Mouse (Mus musculus) kidney, postnatal 0 days (tissue): ENCODE measurements around the gene Sgip1. TPM values are rescaled to one million over a fixed set of nuclear protein-coding genes. Genes with fewer than 3 reads are reported as not detected.
A peak's percentile ranks its signal among the peaks of the same experiment; 100 is the strongest.

Experiments
- ATAC-seq: fragments of 200-750 bp; cut with Nextera tagmentation; replicated peaks from 2 replicates; pipeline ENCODE4 v1.8.0; 2017; ENCODE audit warnings: low read depth, moderate number of reproducible peaks, moderate TSS enrichment, moderate library complexity; ENCODE audit not compliant: low FRiP score
- DNase-seq: peaks from one replicate; pipeline ENCODE4 v3.0.0-alpha.2; 2016; ENCODE audit warnings: low spot score
- H3K27ac ChIP-seq: fragments of 300-500 bp; sonication (generic); 2 replicates; pipeline ENCODE4 v1.5.1; 2014; ENCODE audit warnings: mild to moderate bottlenecking
- H3K27me3 ChIP-seq: fragments of 300-500 bp; sonication (generic); 2 replicates; pipeline ENCODE4 v1.6.1; 2014; ENCODE audit warnings: low read length, mixed read lengths; ENCODE audit not compliant: insufficient read depth
- H3K36me3 ChIP-seq: fragments of 300-500 bp; sonication (generic); 2 replicates; pipeline ENCODE4 v1.6.1; 2014; ENCODE audit warnings: low read length, mixed read lengths; ENCODE audit not compliant: insufficient read depth
- H3K4me1 ChIP-seq: fragments of 300-500 bp; sonication (generic); replicated peaks from 2 replicates; pipeline ENCODE4 v1.6.1; 2014; ENCODE audit warnings: antibody characterized with exemption, low read length, mixed read lengths; ENCODE audit not compliant: insufficient read depth
- H3K4me2 ChIP-seq: fragments of 300-500 bp; sonication (generic); 2 replicates; pipeline ENCODE4 v1.6.1; 2014; ENCODE audit warnings: mild to moderate bottlenecking, low read length, moderate library complexity, mixed read lengths
- H3K4me3 ChIP-seq: fragments of 300-500 bp; sonication (generic); replicated peaks from 2 replicates; pipeline ENCODE4 v1.5.1; 2014; ENCODE audit warnings: low read depth, low read length
- H3K9ac ChIP-seq: fragments of 300-500 bp; sonication (generic); 2 replicates; pipeline ENCODE4 v1.6.1; 2014; ENCODE audit warnings: low read depth, low read length
- H3K9me3 ChIP-seq: fragments of 300-500 bp; sonication (generic); replicated peaks from 2 replicates; pipeline ENCODE4 v1.6.1; 2016; ENCODE audit warnings: low read length, inconsistent platforms, mixed read lengths
- CTCF ChIP-seq: IDR thresholded peaks from 2 replicates; pipeline ENCODE4 v1.5.1; 2016; ENCODE audit warnings: antibody characterized with exemption, low read depth, mild to moderate bottlenecking, moderate library complexity
- WGBS: fragments of 180-500 bp; shearing (Covaris S2); extraction: QIAGEN DNeasy Blood & Tissue Kit; methylation state at CpG from one replicate; pipeline ENCODE4 v1.1.7; 2014; 5-methylcytosine and 5-hydroxymethylcytosine counted together
- polyA plus RNA-seq: library from polyadenylated mRNA; unstranded; fragments of >200 nt; fragmentation: Nextera tagmentation; extraction: Ambion mirVana; gene quantifications from 2 replicates; pipeline ENCODE4 v1.2.1, GENCODE M21; 2015

Gene Sgip1
- polyA plus RNA-seq, 1 experiment from 2014 or later = 7.6 TPM

DNA sequence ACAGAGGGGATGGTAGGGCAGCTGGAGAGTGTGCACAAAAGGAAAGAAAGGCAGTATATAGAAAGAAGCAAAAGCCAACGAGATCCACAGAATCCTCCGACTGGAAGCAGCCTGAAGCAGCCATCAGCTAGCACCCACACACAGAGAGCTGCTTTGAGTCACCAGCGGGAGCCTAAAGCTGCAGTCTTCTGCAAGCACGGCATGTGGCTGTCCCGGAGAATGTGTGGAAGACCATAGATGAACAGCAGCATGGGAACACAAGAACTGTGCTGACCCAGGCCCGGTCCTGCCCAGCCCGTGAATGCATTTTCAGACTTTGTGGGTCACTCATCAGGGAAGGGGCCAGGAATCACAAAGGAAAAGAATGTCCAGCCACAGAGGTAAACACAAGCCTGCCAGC is 115.0 kb downstream of the Sgip1 start:
- no peak overlapping the region for H3K9ac ChIP-seq
- H3K27ac ChIP-seq = no peak overlapping the region
- no peak overlapping the region for H3K4me2 ChIP-seq
- ATAC-seq = no peak
- H3K4me1 ChIP-seq = no peaks in the 10 kb centered on the region
- H3K4me3 ChIP-seq = no peak overlapping the region
- no peak for TF ChIP-seq CTCF
- no peaks in the 10 kb centered on the region for H3K27me3 ChIP-seq
- DNase-seq = no peak
- WGBS = 77% methylated on average over 7 of the region's 7 CpGs
- no peaks in the 10 kb centered on the region for H3K36me3 ChIP-seq
- no peaks in the 10 kb centered on the region for H3K9me3 ChIP-seq

DNA sequence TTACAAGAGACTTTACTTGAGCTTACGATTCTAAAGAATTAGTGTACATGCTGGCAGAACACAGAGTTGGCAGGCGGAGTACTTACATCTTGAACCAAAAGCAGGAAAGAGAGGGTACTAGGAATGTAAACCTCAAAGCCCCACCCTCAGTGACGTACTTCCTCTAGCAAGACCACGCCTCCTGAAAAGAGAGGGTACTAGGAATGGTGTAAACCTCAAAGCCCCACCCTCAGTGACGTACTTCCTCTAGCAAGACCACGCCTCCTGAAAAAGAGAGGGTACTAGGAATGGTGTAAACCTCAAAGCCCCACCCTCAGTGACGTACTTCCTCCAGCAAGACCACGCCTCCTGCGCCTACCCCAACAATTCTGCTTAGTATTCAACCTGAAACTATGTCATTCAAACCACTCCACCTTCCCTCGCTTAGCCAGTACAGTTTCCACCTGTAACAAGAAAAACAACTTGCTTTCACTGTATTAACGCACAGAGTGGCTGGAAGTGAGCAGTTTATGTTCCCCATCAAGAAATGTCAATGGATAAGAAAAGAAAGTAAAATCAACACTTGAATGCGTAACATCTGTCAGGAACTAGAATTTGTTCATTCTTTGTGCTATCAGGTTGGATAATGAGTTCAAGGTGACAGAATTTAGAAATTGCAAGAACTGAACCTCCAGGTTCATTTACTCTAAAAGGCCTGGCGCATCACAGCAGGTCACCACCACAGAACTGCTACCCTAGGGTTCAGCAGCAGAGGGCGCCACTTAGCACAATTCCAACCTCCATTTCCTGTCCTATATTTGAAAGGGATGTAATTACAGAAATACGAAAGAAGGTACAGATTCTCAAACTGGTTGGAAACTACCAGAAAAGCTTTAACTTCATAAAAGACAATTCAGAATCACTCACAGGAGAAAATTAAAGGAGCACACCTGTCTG is 118.4 kb downstream of the Sgip1 start:
- Histone ChIP-seq H3K27me3 (no peaks in the 10 kb centered on the region), H3K4me3 (no peak overlapping the region), H3K36me3 (no peaks in the 10 kb centered on the region), H3K4me1 (no peaks in the 10 kb centered on the region), H3K9ac (no peak overlapping the region), H3K27ac (no peak overlapping the region), H3K4me2 (no peak overlapping the region), H3K9me3 (no peaks in the 10 kb centered on the region)
- WGBS = 92% methylated on average over 15 of the region's 15 CpGs
- peak; percentile 54 for TF ChIP-seq CTCF
- DNase-seq (no peak), ATAC-seq (no peak)

DNA sequence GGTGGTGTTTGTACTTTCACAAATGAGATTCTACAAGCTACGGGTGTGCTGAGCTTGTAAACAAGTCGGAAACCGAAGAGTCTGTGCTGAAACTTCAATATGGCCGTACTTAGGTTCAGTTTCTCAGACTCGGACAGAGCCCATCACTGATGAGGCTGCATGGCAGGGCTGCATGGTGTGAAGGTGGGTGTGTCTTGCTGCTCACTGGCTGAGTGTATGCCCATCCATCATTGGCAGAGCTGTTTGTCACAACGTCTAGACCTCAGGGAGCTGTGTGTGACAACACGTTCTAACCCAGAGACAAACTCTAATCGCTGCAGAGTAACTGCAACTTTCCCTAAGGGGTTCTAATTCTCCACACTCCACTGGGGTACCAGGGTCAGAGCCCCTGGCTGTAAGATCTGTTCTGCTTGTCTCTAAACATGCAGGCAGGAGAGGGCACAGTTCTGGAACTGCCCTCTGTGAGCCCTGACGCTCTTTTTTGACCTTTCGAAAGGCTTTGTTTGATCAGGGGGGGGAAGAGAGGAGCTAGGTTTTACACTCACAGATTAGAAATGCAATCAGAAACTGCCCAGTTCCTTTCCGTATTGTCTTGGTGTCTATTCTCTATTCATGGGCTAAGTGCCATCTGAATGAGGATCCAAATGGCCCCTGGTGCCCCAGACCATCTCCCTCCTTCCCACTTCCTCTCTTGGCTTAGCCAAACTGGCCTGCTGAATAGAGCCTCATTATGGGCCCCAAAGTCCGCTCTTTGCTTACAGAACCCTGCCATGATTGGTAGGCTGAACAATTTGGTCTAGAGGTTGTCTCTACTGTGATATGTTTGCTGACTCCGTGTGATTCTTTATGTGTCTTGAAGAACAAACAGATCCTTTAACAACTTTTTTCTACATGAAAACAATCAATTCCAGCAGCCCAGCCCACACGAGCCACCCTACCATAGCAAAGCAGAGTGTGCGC is 121.9 kb downstream of the Sgip1 start:
- Histone ChIP-seq H3K9me3 (no peaks in the 10 kb centered on the region), H3K4me2 (no peak overlapping the region), H3K27me3 (no peaks in the 10 kb centered on the region), H3K27ac (no peak overlapping the region), H3K9ac (no peak overlapping the region), H3K4me1 (no peaks in the 10 kb centered on the region), H3K4me3 (no peak overlapping the region), H3K36me3 (no peaks in the 10 kb centered on the region)
- no peak for TF ChIP-seq CTCF
- ATAC-seq (no peak), DNase-seq (no peak)
- 68% methylated on average over 15 of the region's 15 CpGs for WGBS

DNA sequence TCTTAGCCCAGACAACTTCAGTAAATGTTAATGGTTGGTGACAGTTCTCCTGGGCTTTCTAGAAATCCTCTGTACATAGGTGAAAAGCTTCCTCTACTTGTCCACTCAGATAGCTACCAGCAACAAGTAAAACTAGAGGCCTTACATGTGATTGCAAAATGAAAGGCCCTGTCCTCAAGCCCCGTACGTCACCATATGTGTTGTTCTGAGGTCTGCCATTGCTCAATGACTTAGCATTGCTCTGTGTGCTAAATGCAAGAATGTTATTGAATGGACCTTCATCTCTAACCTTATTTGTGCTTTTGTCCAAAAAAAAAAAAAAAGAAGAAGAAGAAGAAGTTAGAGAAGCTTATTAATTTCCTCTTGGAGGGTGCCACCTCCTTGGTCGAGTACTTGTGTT is 125.4 kb downstream of the Sgip1 start:
- Histone ChIP-seq H3K27me3 (no peaks in the 10 kb centered on the region), H3K4me1 (no peaks in the 10 kb centered on the region), H3K27ac (no peak overlapping the region), H3K9ac (no peak overlapping the region), H3K36me3 (no peaks in the 10 kb centered on the region), H3K4me2 (no peak overlapping the region), H3K9me3 (no peaks in the 10 kb centered on the region), H3K4me3 (no peak overlapping the region)
- 89% methylated on average over 3 of the region's 3 CpGs for WGBS
- DNase-seq (no peak), ATAC-seq (no peak)
- TF ChIP-seq CTCF = no peak

DNA sequence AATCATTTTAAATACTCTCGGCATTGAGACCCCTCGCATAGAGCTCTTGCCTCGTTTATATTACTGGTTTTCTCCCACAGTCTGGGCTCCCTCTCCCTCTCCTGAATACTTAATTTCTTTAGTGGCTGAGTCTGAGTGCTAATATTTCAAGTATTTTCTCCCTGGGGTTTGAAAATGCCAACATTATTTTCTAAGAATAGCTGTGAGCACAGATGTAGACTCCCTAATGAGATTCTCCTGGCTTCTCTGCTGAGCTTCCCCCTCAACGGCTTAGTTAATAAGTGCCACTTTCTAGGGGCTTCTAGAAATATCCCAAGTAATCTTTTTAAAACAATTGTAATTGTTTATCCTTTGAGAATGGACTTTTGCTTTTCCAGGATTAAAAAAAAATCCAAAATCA is 130.2 kb downstream of the Sgip1 start:
- H3K9ac ChIP-seq = no peak overlapping the region
- no peak overlapping the region for H3K4me2 ChIP-seq
- no peak overlapping the region for H3K27ac ChIP-seq
- no peaks in the 10 kb centered on the region for H3K27me3 ChIP-seq
- no peaks in the 10 kb centered on the region for H3K4me1 ChIP-seq
- DNase-seq (no peak), ATAC-seq (no peak)
- H3K4me3 ChIP-seq = no peak overlapping the region
- no peaks in the 10 kb centered on the region for H3K9me3 ChIP-seq
- 84% methylated on average over 4 of the region's 4 CpGs for WGBS
- TF ChIP-seq CTCF = no peak
- no peaks in the 10 kb centered on the region for H3K36me3 ChIP-seq

DNA sequence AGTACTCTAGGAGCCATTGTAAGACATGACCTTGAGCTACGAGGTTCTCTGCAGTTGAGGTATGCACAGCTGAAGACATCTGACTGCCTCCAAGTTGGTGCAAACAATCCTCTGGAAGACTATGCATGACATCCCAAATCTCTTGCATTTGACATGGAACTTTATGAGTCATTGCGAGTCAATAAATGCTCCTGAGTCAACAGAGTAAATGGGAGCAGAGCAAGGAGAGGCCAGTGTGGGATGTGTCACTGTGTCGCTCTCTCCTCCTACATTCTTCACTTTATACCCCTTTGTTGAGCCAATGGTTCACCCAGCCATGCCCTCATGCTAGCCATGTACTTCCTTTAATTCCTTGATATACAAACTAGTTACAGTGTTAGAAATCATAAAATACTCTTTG is 142.0 kb downstream of the Sgip1 start:
- TF ChIP-seq CTCF = no peak
- 88% methylated on average over 3 of the region's 3 CpGs for WGBS

More for the DNA sequence above, 142.0 kb downstream of the Sgip1 start:
- H3K36me3 ChIP-seq = no peaks in the 10 kb centered on the region
- H3K27ac ChIP-seq = no peak overlapping the region
- no peak for DNase-seq
- no peak overlapping the region for H3K4me3 ChIP-seq
- no peak overlapping the region for H3K4me2 ChIP-seq
- H3K4me1 ChIP-seq = no peaks in the 10 kb centered on the region
- no peak overlapping the region for H3K9ac ChIP-seq
- H3K27me3 ChIP-seq = no peaks in the 10 kb centered on the region
- ATAC-seq = no peak
- H3K9me3 ChIP-seq = no peaks in the 10 kb centered on the region
